Mouse (Mus musculus): ENCODE results near the gene Hoxc13. TPM values are rescaled to one million over a fixed set of nuclear protein-coding genes. Genes with fewer than 3 reads are reported as not detected.
A peak's percentile ranks its signal among the peaks of the same experiment; 100 is the strongest.

Hoxc13 gene
- polyA plus RNA-seq, 1 experiment from 2014 or later = not detected

- Histone ChIP-seq H3K4me1 (ENCODE audit: control insufficient read depth, insufficient read depth, low read length) (peaks cover 2% of the 10 kb centered on the region), H3K27me3 (ENCODE audit: control insufficient read depth, insufficient read depth, low read depth, low read length) (peaks cover 85% of the 10 kb centered on the region), H3K9ac (ENCODE audit: low read depth, low read length) (no peak overlapping the region), H3K4me2 (ENCODE audit: low read length) (no peak overlapping the region), H3K4me3 (ENCODE audit: low read depth, low read length) (no peak overlapping the region), H3K9me3 (replicated peaks; ENCODE audit: control insufficient read depth, low read length, poor library complexity, severe bottlenecking) (no peaks in the 10 kb centered on the region), H3K36me3 (ENCODE audit: control insufficient read depth, insufficient read depth, low read length) (no peaks in the 10 kb centered on the region), H3K27ac (ENCODE audit: low read length) (no peak overlapping the region)
- no peak for ATAC-seq
- under 1% methylated on average over 20 of the region's 20 CpGs for WGBS
These were observed 2.8 kb upstream of the Hoxc13 start for GRCm38 (mm10) chr15:102917972-102918572.

DNA sequence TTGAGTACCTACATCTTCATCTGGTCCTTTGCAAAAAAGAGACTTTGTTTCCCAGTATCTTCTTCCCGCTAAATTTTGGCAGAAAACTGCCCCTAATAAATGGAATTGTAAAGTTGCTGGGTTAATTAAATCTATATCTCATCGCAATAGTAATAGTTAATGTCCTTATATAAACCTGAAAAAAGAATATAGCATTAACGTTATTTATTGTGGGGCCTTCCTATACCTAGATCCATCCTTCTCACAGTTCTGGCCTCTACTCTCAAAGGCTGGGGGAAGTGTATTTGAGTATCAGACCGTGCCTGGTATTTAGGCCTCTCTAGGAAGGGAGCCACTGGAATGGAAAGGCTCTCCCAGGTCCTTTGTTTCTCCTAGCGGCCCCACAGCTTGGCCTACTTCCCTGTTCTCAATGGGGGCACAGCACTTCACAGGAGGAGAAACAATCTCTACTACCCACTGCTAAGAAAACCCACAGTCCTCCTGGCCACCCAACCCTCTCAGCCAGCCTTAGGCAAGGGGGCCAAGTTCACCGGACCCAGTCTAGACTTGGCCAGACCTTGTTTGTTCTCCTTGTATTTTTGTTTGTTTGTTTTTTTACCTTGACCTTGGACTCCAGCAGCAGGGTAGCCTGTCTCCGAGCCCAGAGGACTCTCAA, 2.2 kb upstream of the Hoxc13 start:
- H3K4me2 ChIP-seq (ENCODE audit: low read length) = no peak overlapping the region
- no peak overlapping the region for H3K4me3 ChIP-seq (ENCODE audit: low read depth, low read length)
- ATAC-seq = no peak
- no peaks in the 10 kb centered on the region for H3K36me3 ChIP-seq (ENCODE audit: control insufficient read depth, insufficient read depth, low read length)
- peaks cover 2% of the 10 kb centered on the region for H3K4me1 ChIP-seq (ENCODE audit: control insufficient read depth, insufficient read depth, low read length)
- WGBS = 1% methylated on average over 7 of the region's 7 CpGs
- H3K9me3 ChIP-seq (replicated peaks; ENCODE audit: control insufficient read depth, low read length, poor library complexity, severe bottlenecking) = no peaks in the 10 kb centered on the region
- no peak overlapping the region for H3K27ac ChIP-seq (ENCODE audit: low read length)
- no peak overlapping the region for H3K9ac ChIP-seq (ENCODE audit: low read depth, low read length)
- H3K27me3 ChIP-seq (ENCODE audit: control insufficient read depth, insufficient read depth, low read depth, low read length) = peaks cover 84% of the 10 kb centered on the region

DNA sequence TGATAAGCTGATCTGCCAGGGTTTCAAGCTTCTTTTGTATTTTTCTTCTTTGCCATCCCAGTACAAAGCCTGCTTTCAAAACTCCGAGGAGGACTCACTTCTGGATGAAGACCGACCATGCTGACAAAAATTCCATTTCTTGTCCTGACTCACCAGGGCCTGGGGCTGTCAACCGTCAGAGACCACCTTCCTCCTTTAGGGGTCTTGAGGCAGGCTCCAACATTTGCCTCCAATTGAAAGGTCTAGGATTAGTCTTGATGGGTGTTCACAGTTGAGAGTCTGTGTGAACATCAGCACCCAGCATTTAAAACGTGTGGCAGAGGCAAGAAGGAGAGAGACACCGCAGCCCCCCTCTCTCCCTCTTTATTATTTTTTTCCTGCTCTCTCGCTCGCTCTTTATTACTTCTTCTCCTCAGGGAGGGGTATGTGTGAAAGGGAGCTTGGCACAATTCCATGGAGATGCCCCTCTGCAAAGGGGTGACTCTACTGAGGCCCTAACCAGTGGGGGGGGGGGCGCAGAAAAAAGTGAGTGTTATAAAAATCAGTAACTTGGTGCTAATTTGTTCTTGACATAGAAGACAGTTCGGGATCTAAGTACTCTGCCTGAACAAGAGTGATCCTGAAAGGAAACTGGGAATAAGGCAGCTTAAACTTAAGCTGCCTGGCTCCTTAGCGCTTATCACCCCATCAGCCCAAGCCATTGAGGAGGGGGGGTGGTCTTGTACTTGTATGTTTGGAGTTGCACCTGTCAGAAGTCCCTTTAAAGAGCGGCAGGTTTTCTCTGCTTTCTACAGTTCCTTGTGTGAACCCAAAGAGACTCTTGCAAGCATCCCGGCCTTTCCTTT, 1.3 kb upstream of the Hoxc13 start:
- peaks cover 87% of the 10 kb centered on the region for H3K27me3 ChIP-seq (ENCODE audit: control insufficient read depth, insufficient read depth, low read depth, low read length)
- no peak overlapping the region for H3K4me3 ChIP-seq (ENCODE audit: low read depth, low read length)
- no peak overlapping the region for H3K27ac ChIP-seq (ENCODE audit: low read length)
- no peaks in the 10 kb centered on the region for H3K36me3 ChIP-seq (ENCODE audit: control insufficient read depth, insufficient read depth, low read length)
- 2% methylated on average over 12 of the region's 12 CpGs for WGBS
- no peak for ATAC-seq
- H3K9me3 ChIP-seq (replicated peaks; ENCODE audit: control insufficient read depth, low read length, poor library complexity, severe bottlenecking) = no peaks in the 10 kb centered on the region
- no peak overlapping the region for H3K9ac ChIP-seq (ENCODE audit: low read depth, low read length)
- peaks cover 2% of the 10 kb centered on the region for H3K4me1 ChIP-seq (ENCODE audit: control insufficient read depth, insufficient read depth, low read length)
- no peak overlapping the region for H3K4me2 ChIP-seq (ENCODE audit: low read length)

- Histone ChIP-seq H3K4me3 (ENCODE audit: low read depth, low read length) (no peak overlapping the region), H3K9ac (ENCODE audit: low read depth, low read length) (no peak overlapping the region), H3K27ac (ENCODE audit: low read length) (no peak overlapping the region), H3K4me2 (ENCODE audit: low read length) (peak overlapping the region; percentile 31; the same call in 1 of the 2 replicates), H3K36me3 (ENCODE audit: control insufficient read depth, insufficient read depth, low read length) (no peaks in the 10 kb centered on the region), H3K4me1 (ENCODE audit: control insufficient read depth, insufficient read depth, low read length) (peaks cover 2% of the 10 kb centered on the region), H3K9me3 (replicated peaks; ENCODE audit: control insufficient read depth, low read length, poor library complexity, severe bottlenecking) (no peaks in the 10 kb centered on the region), H3K27me3 (ENCODE audit: control insufficient read depth, insufficient read depth, low read depth, low read length) (peaks cover 88% of the 10 kb centered on the region)
- ATAC-seq = no peak
- under 1% methylated on average over 20 of the region's 20 CpGs for WGBS
These were observed 284 bp upstream of the Hoxc13 start for GRCm38 (mm10) chr15:102920619-102921018.

- Histone ChIP-seq H3K27ac (ENCODE audit: low read length) (no peak overlapping the region), H3K27me3 (ENCODE audit: control insufficient read depth, insufficient read depth, low read depth, low read length) (peaks cover 84% of the 10 kb centered on the region), H3K9ac (ENCODE audit: low read depth, low read length) (no peak overlapping the region), H3K36me3 (ENCODE audit: control insufficient read depth, insufficient read depth, low read length) (no peaks in the 10 kb centered on the region), H3K4me1 (ENCODE audit: control insufficient read depth, insufficient read depth, low read length) (peaks cover 2% of the 10 kb centered on the region), H3K4me3 (ENCODE audit: low read depth, low read length) (no peak overlapping the region), H3K4me2 (ENCODE audit: low read length) (no peak overlapping the region), H3K9me3 (replicated peaks; ENCODE audit: control insufficient read depth, low read length, poor library complexity, severe bottlenecking) (no peaks in the 10 kb centered on the region)
- ATAC-seq = no peak
- 0% methylated on average over 14 of the region's 24 CpGs for WGBS
These were observed 1.1 kb downstream of the Hoxc13 start for GRCm38 (mm10) chr15:102922012-102922362.

GRCm38 (mm10) chr15:102922636-102923500, 2.0 kb downstream of the Hoxc13 start:
- no peaks in the 10 kb centered on the region for H3K9me3 ChIP-seq (replicated peaks; ENCODE audit: control insufficient read depth, low read length, poor library complexity, severe bottlenecking)
- no peak overlapping the region for H3K4me2 ChIP-seq (ENCODE audit: low read length)
- WGBS = 6% methylated on average over 6 of the region's 6 CpGs
- H3K36me3 ChIP-seq (ENCODE audit: control insufficient read depth, insufficient read depth, low read length) = no peaks in the 10 kb centered on the region
- H3K4me1 ChIP-seq (ENCODE audit: control insufficient read depth, insufficient read depth, low read length) = peaks cover 2% of the 10 kb centered on the region
- no peak overlapping the region for H3K4me3 ChIP-seq (ENCODE audit: low read depth, low read length)
- H3K27me3 ChIP-seq (ENCODE audit: control insufficient read depth, insufficient read depth, low read depth, low read length) = peaks cover 83% of the 10 kb centered on the region
- no peak overlapping the region for H3K9ac ChIP-seq (ENCODE audit: low read depth, low read length)
- no peak overlapping the region for H3K27ac ChIP-seq (ENCODE audit: low read length)
- no peak for ATAC-seq

DNA sequence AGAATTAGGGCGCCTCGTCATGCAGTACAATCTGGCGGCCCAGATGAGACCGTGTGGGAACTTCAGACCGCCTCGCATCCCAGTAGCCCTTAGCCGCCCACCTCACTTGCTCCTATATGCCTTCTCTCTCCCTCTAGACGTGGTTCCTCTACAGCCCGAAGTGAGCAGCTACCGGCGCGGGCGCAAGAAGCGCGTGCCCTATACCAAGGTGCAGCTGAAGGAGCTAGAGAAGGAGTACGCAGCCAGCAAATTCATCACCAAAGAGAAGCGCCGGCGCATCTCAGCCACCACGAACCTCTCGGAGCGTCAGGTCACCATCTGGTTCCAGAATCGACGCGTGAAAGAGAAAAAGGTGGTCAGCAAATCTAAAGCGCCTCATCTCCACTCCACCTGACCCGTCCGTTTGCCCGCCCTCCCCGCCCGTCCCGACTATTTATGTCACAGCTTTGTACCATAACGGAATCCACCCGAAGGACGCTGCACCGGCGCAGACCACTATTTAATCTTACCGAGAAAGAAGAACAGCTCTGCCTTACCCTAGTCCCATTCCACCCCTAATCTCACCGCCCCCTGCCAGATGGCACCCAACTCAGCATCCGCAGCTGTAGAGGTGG, 6.2 kb downstream of the Hoxc13 start:
- Histone ChIP-seq H3K27me3 (ENCODE audit: control insufficient read depth, insufficient read depth, low read depth, low read length) (peaks cover 87% of the 10 kb centered on the region), H3K36me3 (ENCODE audit: control insufficient read depth, insufficient read depth, low read length) (no peaks in the 10 kb centered on the region), H3K9me3 (replicated peaks; ENCODE audit: control insufficient read depth, low read length, poor library complexity, severe bottlenecking) (no peaks in the 10 kb centered on the region), H3K4me3 (ENCODE audit: low read depth, low read length) (no peak overlapping the region), H3K27ac (ENCODE audit: low read length) (no peak overlapping the region), H3K4me1 (ENCODE audit: control insufficient read depth, insufficient read depth, low read length) (no peaks in the 10 kb centered on the region), H3K9ac (ENCODE audit: low read depth, low read length) (no peak overlapping the region), H3K4me2 (ENCODE audit: low read length) (no peak overlapping the region)
- no peak for ATAC-seq
- under 1% methylated on average over 40 of the region's 40 CpGs for WGBS

- Histone ChIP-seq H3K27me3 (ENCODE audit: control insufficient read depth, insufficient read depth, low read depth, low read length) (peaks cover 91% of the 10 kb centered on the region), H3K4me1 (ENCODE audit: control insufficient read depth, insufficient read depth, low read length) (no peaks in the 10 kb centered on the region), H3K4me2 (ENCODE audit: low read length) (no peak overlapping the region), H3K27ac (ENCODE audit: low read length) (no peak overlapping the region), H3K36me3 (ENCODE audit: control insufficient read depth, insufficient read depth, low read length) (no peaks in the 10 kb centered on the region), H3K9ac (ENCODE audit: low read depth, low read length) (no peak overlapping the region), H3K4me3 (ENCODE audit: low read depth, low read length) (no peak overlapping the region), H3K9me3 (replicated peaks; ENCODE audit: control insufficient read depth, low read length, poor library complexity, severe bottlenecking) (no peaks in the 10 kb centered on the region; the same call in 1 of the 2 replicates)
- WGBS = 2% methylated on average over 23 of the region's 23 CpGs
- no peak for ATAC-seq
These were observed 10.9 kb downstream of the Hoxc13 start for GRCm38 (mm10) chr15:102931706-102932358.
